Mouse (Mus musculus): ENCODE results near the gene Fmnl2. TPM values are rescaled to one million over a fixed set of nuclear protein-coding genes. Genes with fewer than 3 reads are reported as not detected.

Fmnl2 gene
- total and polyA plus RNA-seq, 3 experiments: 0.42 to 2.8 (median 2.1) TPM

DNA sequence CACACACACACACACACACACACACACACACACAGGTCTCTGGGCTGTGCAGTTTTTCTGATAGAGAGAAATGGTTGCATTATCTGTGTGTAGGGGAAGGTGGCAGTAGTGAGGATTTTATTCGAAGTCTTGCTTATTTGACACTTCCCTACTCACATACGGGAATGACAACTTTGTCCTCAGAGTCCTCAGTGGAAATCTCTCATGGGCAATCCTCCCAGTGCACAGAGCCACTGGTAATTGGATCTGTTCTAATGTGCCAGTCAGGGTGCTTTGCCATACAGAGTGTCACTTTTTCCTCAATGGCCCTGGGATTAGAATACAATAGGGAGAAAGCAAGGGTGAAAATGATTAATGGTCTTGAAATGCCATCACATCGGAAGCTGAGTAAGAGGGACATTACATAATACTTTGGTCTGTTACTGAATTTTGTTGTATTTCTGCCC lies 141.9 kb downstream of the Fmnl2 start:
- 0 out of 4 replicates have a peak, but pooled peaks cover 0 to 4% of the 10 kb centered on the region in 2 experiments for H3K4me1 ChIP-seq (ENCODE audit: control insufficient read depth in 1 of 2, insufficient read depth in 2 of 2)
- H3K79me2 ChIP-seq (replicated peaks; ENCODE audit: control insufficient read depth, extremely low read depth, insufficient read depth, poor library complexity, severe bottlenecking): no peaks in the 10 kb centered on the region
- in situ Hi-C loops (cut with MboI; ENCODE audit: low pct_ligation_motif_present, low pct_unique_long_range_greater_than_20kb, low sequenced_read_pairs) (no loop called here), dilution Hi-C loops (cut with MboI; ENCODE audit: extremely low pct_ligation_motif_present, extremely low pct_unique_long_range_greater_than_20kb, low sequenced_read_pairs) (no loop called here)
- TF ChIP-seq CTCF (conservative IDR thresholded peaks at IDR 0.05 in 1 of 2, IDR thresholded peaks at IDR 0.05 in 1 of 2; ENCODE audit: low read depth in 2 of 2, low read length in 2 of 2) (peak in 1 of 2 experiments; percentile 35; a peak in 2 of 4 replicates), GABPA (IDR thresholded peaks at IDR 0.05; ENCODE audit: insufficient replicate concordance, low read depth, low read length) (no peak)
- H3K9ac ChIP-seq (ENCODE audit: insufficient read depth, low read depth): no peak overlapping the region
- H3K4me3 ChIP-seq (replicated peaks in 1 of 3; ENCODE audit: low read depth in 2 of 3, low read length in 2 of 3, poor library complexity in 1 of 3): no peak overlapping the region
- no peaks in the 10 kb centered on the region for H3K9me3 ChIP-seq (replicated peaks; ENCODE audit: low read length)
- H3K27me3 ChIP-seq (replicated peaks): no peaks in the 10 kb centered on the region
- peak; percentile 6 for DNase-seq (ENCODE audit: extremely low read depth)
- no peaks in the 10 kb centered on the region for H3K36me3 ChIP-seq (replicated peaks in 1 of 2; ENCODE audit: control insufficient read depth in 1 of 2, insufficient read depth in 1 of 2, low read length in 1 of 2)
- no peak overlapping the region for H3K27ac ChIP-seq (ENCODE audit: insufficient read depth, low read depth)
- no peak overlapping the region for H3K4me2 ChIP-seq (ENCODE audit: insufficient read depth, low read depth, poor library complexity, severe bottlenecking)

DNA sequence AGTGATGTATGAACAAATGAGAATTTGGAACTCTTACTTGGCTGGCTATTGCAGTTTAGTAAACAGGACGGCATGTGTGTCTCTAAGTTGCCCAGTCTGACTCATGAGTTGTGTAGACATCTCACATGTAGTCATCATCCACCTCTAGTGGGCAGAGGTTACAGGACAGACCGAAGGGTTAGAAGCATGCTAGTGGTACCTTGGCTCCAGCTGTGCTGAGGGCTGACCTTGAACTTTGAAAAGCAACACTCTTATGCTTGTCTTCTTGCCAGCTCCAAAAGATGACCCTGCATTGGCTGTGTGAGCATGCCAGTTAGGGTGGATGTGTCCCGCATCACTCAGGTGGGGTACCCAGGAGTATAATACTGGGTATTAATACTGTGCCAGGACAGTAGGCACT lies 142.8 kb downstream of the Fmnl2 start:
- H3K9ac ChIP-seq (ENCODE audit: insufficient read depth, low read depth): no peak overlapping the region
- H3K9me3 ChIP-seq (replicated peaks; ENCODE audit: low read length): no peaks in the 10 kb centered on the region
- H3K27me3 ChIP-seq (replicated peaks): no peaks in the 10 kb centered on the region
- no peaks in the 10 kb centered on the region for H3K79me2 ChIP-seq (replicated peaks; ENCODE audit: control insufficient read depth, extremely low read depth, insufficient read depth, poor library complexity, severe bottlenecking)
- 0 out of 4 replicates have a peak, but pooled peaks cover 0 to 4% of the 10 kb centered on the region in 2 experiments for H3K4me1 ChIP-seq (ENCODE audit: control insufficient read depth in 1 of 2, insufficient read depth in 2 of 2)
- no peaks in the 10 kb centered on the region for H3K36me3 ChIP-seq (replicated peaks in 1 of 2; ENCODE audit: control insufficient read depth in 1 of 2, insufficient read depth in 1 of 2, low read length in 1 of 2)
- in situ Hi-C loops (cut with MboI; ENCODE audit: low pct_ligation_motif_present, low pct_unique_long_range_greater_than_20kb, low sequenced_read_pairs) (no loop called here), dilution Hi-C loops (cut with MboI; ENCODE audit: extremely low pct_ligation_motif_present, extremely low pct_unique_long_range_greater_than_20kb, low sequenced_read_pairs) (no loop called here)
- H3K4me2 ChIP-seq (ENCODE audit: insufficient read depth, low read depth, poor library complexity, severe bottlenecking): no peak overlapping the region
- H3K27ac ChIP-seq (ENCODE audit: insufficient read depth, low read depth): no peak overlapping the region
- DNase-seq (ENCODE audit: extremely low read depth): no peak
- TF ChIP-seq ELF1 (IDR thresholded peaks at IDR 0.05; ENCODE audit: low read depth, low read length) (no peak), POLR2AphosphoS2 (IDR thresholded peaks at IDR 0.05; ENCODE audit: low read depth, low read length) (no peak), JUND (conservative IDR thresholded peaks at IDR 0.05; ENCODE audit: low read depth, low read length) (no peak), TCF12 (IDR thresholded peaks at IDR 0.05; ENCODE audit: low read depth, low read length) (no peak), POLR2A (IDR thresholded peaks at IDR 0.05; ENCODE audit: low read depth, low read length) (no peak), ZC3H11A (IDR thresholded peaks at IDR 0.05; ENCODE audit: low read depth, low read length) (no peak), HCFC1 (IDR thresholded peaks at IDR 0.05; ENCODE audit: low read depth, low read length) (no peak), SMC3 (IDR thresholded peaks at IDR 0.05; ENCODE audit: low read depth, low read length) (no peak), MEF2A (IDR thresholded peaks at IDR 0.05; ENCODE audit: borderline replicate concordance, low read depth, low read length) (no peak), GABPA (IDR thresholded peaks at IDR 0.05; ENCODE audit: insufficient replicate concordance, low read depth, low read length) (no peak), MAFK (IDR thresholded peaks at IDR 0.05; ENCODE audit: insufficient replicate concordance, low read length) (no peak), JUN (IDR thresholded peaks at IDR 0.05; ENCODE audit: insufficient read depth, low read depth, low read length) (no peak)
- no peak overlapping the region for H3K4me3 ChIP-seq (replicated peaks in 1 of 3; ENCODE audit: low read depth in 2 of 3, low read length in 2 of 3, poor library complexity in 1 of 3)

DNA sequence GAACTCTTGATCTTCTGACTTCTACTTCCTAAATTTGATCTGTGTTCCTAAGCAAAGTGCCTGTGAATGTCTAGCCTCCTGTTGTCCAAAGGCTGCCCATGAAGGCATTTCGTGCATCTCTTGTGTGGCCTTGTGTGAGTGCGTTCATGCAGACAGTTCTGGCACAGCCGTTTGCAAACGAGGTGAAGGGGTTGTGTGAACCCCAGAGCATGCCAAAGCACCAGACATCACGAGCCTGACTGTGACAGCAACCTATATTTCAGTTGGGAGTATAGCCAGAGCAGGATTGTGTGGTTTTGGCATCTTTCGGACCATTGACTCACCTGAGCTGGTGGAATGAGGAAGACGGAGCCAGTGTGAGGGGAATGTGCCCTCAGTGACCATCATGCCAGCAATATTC lies 148.5 kb downstream of the Fmnl2 start:
- H3K9me3 ChIP-seq (replicated peaks; ENCODE audit: low read length): no peaks in the 10 kb centered on the region
- H3K27ac ChIP-seq (ENCODE audit: insufficient read depth, low read depth): no peak overlapping the region
- H3K4me1 ChIP-seq (ENCODE audit: control insufficient read depth in 1 of 2, insufficient read depth in 2 of 2): 0 out of 4 replicates have a peak, but pooled peaks cover 0 to 4% of the 10 kb centered on the region in 2 experiments
- no peaks in the 10 kb centered on the region for H3K27me3 ChIP-seq (replicated peaks)
- dilution Hi-C loops (cut with MboI; ENCODE audit: extremely low pct_ligation_motif_present, extremely low pct_unique_long_range_greater_than_20kb, low sequenced_read_pairs) (no loop called here), in situ Hi-C loops (cut with MboI; ENCODE audit: low pct_ligation_motif_present, low pct_unique_long_range_greater_than_20kb, low sequenced_read_pairs) (no loop called here)
- H3K4me3 ChIP-seq (replicated peaks in 1 of 3; ENCODE audit: low read depth in 2 of 3, low read length in 2 of 3, poor library complexity in 1 of 3): no peak overlapping the region
- no peaks in the 10 kb centered on the region for H3K79me2 ChIP-seq (replicated peaks; ENCODE audit: control insufficient read depth, extremely low read depth, insufficient read depth, poor library complexity, severe bottlenecking)
- no peak overlapping the region for H3K4me2 ChIP-seq (ENCODE audit: insufficient read depth, low read depth, poor library complexity, severe bottlenecking)
- no peak for DNase-seq (ENCODE audit: extremely low read depth)
- no peak overlapping the region for H3K9ac ChIP-seq (ENCODE audit: insufficient read depth, low read depth)
- H3K36me3 ChIP-seq (replicated peaks in 1 of 2; ENCODE audit: control insufficient read depth in 1 of 2, insufficient read depth in 1 of 2, low read length in 1 of 2): no peaks in the 10 kb centered on the region
- TF ChIP-seq ZKSCAN1 (IDR thresholded peaks at IDR 0.05; ENCODE audit: borderline replicate concordance, low read depth, low read length): no peak
- no peak for TF ChIP-seq MYC (IDR thresholded peaks at IDR 0.05; ENCODE audit: low read depth, low read length)
- TF ChIP-seq GABPA (IDR thresholded peaks at IDR 0.05; ENCODE audit: insufficient replicate concordance, low read depth, low read length): no peak
- no peak for TF ChIP-seq MEF2A (IDR thresholded peaks at IDR 0.05; ENCODE audit: borderline replicate concordance, low read depth, low read length)
- TF ChIP-seq MAZ (IDR thresholded peaks at IDR 0.05; ENCODE audit: low read depth, low read length): no peak
- no peak for TF ChIP-seq NRF1 (IDR thresholded peaks at IDR 0.05; ENCODE audit: low read depth, low read length)
- TF ChIP-seq PAX5 (IDR thresholded peaks at IDR 0.05; ENCODE audit: low read length): no peak
- no peak for TF ChIP-seq JUN (IDR thresholded peaks at IDR 0.05; ENCODE audit: insufficient read depth, low read depth, low read length)
- TF ChIP-seq MAFK (IDR thresholded peaks at IDR 0.05; ENCODE audit: insufficient replicate concordance, low read length): no peak
- TF ChIP-seq CHD1 (IDR thresholded peaks at IDR 0.05; ENCODE audit: low read depth, low read length): no peak
- TF ChIP-seq CHD2 (IDR thresholded peaks at IDR 0.05; ENCODE audit: low read length): no peak
- TF ChIP-seq KAT2A (IDR thresholded peaks at IDR 0.05; ENCODE audit: insufficient replicate concordance, low read length): no peak
- TF ChIP-seq ETS1 (conservative IDR thresholded peaks at IDR 0.05; ENCODE audit: low read depth, low read length): no peak
- no peak for TF ChIP-seq NELFE (IDR thresholded peaks at IDR 0.05; ENCODE audit: low read depth, low read length)
- no peak for TF ChIP-seq TCF12 (IDR thresholded peaks at IDR 0.05; ENCODE audit: low read depth, low read length)
- no peak for TF ChIP-seq CTCF (conservative IDR thresholded peaks at IDR 0.05 in 1 of 2, IDR thresholded peaks at IDR 0.05 in 1 of 2; ENCODE audit: low read depth in 2 of 2, low read length in 2 of 2)
- no peak for TF ChIP-seq USF1 (IDR thresholded peaks at IDR 0.05; ENCODE audit: low read depth, low read length)
- no peak for TF ChIP-seq IRF4 (IDR thresholded peaks at IDR 0.05; ENCODE audit: low read depth, low read length)

All from CH12.LX (cell line).